Mouse (Mus musculus) kidney, embryonic 15.5 days (tissue): Measurements from ENCODE around the gene Zbp1. TPM values are rescaled to one million over a fixed set of nuclear protein-coding genes. Genes with fewer than 3 reads are reported as not detected.
A peak's percentile ranks its signal among the peaks of the same experiment; 100 is the strongest.

Experiments used
- ATAC-seq: fragments of 200-750 bp; cut with Nextera tagmentation; replicated peaks from 2 replicates; pipeline ENCODE4 v1.8.0; 2017; ENCODE audit warnings: moderate TSS enrichment; ENCODE audit not compliant: low FRiP score
- H3K27ac ChIP-seq: fragments of 300-500 bp; sonication (generic); 2 replicates; pipeline ENCODE4 v1.5.1; 2015; ENCODE audit warnings: mild to moderate bottlenecking, inconsistent platforms
- H3K27me3 ChIP-seq: fragments of 300-500 bp; sonication (generic); 2 replicates; pipeline ENCODE4 v1.6.1; 2015; ENCODE audit warnings: inconsistent platforms
- H3K36me3 ChIP-seq: fragments of 300-500 bp; sonication (generic); 2 replicates; pipeline ENCODE4 v1.6.1; 2015; ENCODE audit warnings: inconsistent platforms
- H3K4me1 ChIP-seq: fragments of 300-500 bp; sonication (generic); 2 replicates; pipeline ENCODE4 v1.6.1; 2015; ENCODE audit warnings: inconsistent platforms
- H3K4me2 ChIP-seq: fragments of 300-500 bp; sonication (generic); 2 replicates; pipeline ENCODE4 v1.6.1; 2015; ENCODE audit warnings: moderate library complexity, mild to moderate bottlenecking, inconsistent platforms
- H3K4me3 ChIP-seq: fragments of 300-500 bp; sonication (generic); replicated peaks from 2 replicates; pipeline ENCODE4 v1.5.1; 2015; ENCODE audit warnings: mild to moderate bottlenecking, inconsistent platforms
- H3K9ac ChIP-seq: fragments of 300-500 bp; sonication (generic); 2 replicates; pipeline ENCODE4 v1.6.1; 2015; ENCODE audit warnings: mild to moderate bottlenecking, inconsistent platforms
- H3K9me3 ChIP-seq: fragments of 300-500 bp; sonication (generic); replicated peaks from 2 replicates; pipeline ENCODE4 v1.6.1; 2016; ENCODE audit warnings: inconsistent platforms
- WGBS: fragments of 180-500 bp; shearing (Covaris S2); methylation state at CpG from one replicate; pipeline ENCODE4 v1.1.7; 2015; ENCODE audit warnings: mixed read lengths; 5-methylcytosine and 5-hydroxymethylcytosine counted together
- polyA plus RNA-seq: library from polyadenylated mRNA; unstranded; fragments of >200 nt; fragmentation: Nextera tagmentation; extraction: Ambion mirVana; gene quantifications from 2 replicates; pipeline ENCODE4 v1.2.1, GENCODE M21; 2015

Zbp1 gene
- 0.40 and 0.64 TPM in 2 replicates for polyA plus RNA-seq

DNA sequence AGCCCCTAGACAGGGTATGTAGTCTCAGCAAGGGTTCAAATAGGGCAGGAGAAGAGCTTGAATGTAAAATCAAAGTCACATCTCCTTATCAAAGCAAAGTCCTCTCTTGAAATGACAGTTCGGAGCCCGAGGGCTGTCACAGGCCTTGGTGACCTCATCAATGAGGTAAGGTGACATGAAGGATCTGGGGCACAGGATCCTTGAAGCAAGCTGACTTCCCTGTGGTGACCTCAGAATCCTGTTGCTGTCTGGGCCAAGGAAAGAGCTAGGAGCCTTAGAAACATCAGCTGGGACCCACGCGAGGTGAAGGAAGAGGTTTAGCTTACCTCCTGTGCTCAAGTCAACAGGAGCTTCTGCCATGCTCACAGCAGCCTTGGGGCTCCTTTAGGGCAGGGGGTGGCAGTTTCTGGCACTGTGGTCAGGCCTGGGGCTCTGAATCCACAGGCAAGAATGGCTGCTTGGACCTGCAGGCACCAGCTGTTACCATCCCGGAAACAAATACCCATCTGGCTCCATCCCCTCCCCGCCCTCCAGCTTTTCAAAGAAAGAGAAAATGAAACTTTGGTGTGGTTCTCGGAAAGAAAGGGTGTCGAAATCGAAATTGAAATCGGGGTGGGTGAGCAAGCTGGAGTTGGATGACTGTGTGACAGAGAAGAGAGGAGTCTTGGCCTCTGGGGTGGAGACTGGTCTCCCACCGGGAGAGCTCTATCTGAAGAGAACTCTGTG, at the start of gene Zbp1:
Gene Zbp1, minus strand, starts transcription at position 508 of the 726 bp plus-strand sequence.
- H3K36me3 ChIP-seq = no peaks in the 10 kb centered on the region
- no peak within 1 kb of the TSS for H3K9ac ChIP-seq
- H3K4me2 ChIP-seq = no peak within 1 kb of the TSS
- H3K9me3 ChIP-seq = no peaks in the 10 kb centered on the region
- no peak within 1 kb of the TSS for H3K4me3 ChIP-seq
- peaks cover 11% of the 10 kb centered on the region for H3K4me1 ChIP-seq
- H3K27me3 ChIP-seq = peaks cover 10% of the 10 kb centered on the region; the same call in 1 of the 2 replicates
- WGBS = 69% methylated on average over 11 of the region's 11 CpGs
- no peak within 1 kb of the TSS for H3K27ac ChIP-seq
- no peak for ATAC-seq

- H3K27me3 ChIP-seq = no peaks in the 10 kb centered on the region; the same call in 1 of the 2 replicates
- 78% methylated on average over 3 of the region's 3 CpGs for WGBS
- H3K4me1 ChIP-seq = peaks cover 75% of the 10 kb centered on the region
- no peaks in the 10 kb centered on the region for H3K36me3 ChIP-seq
- H3K9me3 ChIP-seq = no peaks in the 10 kb centered on the region
- no peak overlapping the region for H3K9ac ChIP-seq
- H3K4me2 ChIP-seq = no peak overlapping the region
- no peak overlapping the region for H3K27ac ChIP-seq
- H3K4me3 ChIP-seq = no peak overlapping the region
- ATAC-seq = no peak
Measured at GRCm38 (mm10) chr2:173267562-173267961, 48.8 kb upstream of the Zbp1 start.

DNA sequence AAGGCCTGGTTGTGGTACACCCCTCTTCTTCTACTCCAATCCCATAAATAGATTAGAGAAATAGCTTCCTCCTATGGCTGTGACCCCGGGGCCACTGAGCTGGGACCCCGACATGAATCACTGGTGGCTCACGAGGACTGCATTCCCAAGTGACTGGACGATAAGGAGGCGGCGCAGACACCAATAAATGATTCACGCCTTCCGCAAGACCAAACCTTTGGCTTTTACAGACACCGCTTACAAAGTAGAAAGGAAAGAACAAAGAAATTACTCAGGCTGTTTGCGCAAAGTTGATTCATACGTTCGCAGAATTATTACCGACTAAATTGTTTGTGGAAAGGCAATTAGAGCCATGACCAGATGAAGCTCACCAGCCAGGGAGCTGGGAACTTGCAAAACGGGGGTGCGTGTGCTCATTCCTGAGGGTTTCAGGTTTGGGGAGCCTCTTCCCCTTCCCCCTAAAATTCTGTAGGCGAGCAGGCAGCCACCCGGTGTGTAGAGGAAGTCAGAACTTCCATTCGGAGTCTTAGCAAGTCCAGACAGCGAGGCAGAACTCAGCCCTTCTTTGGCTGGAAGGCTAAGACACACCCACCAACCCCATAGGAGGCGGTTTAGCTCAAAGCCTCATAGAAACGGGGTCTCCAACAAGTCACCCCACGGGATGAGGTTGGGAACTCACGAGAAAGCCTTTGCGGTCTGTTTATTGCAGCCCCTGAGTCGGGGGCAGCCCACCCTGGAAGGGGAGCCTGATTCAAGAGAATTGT, 47.8 kb upstream of the Zbp1 start:
- no peak overlapping the region for H3K4me3 ChIP-seq
- no peak for ATAC-seq

DNA sequence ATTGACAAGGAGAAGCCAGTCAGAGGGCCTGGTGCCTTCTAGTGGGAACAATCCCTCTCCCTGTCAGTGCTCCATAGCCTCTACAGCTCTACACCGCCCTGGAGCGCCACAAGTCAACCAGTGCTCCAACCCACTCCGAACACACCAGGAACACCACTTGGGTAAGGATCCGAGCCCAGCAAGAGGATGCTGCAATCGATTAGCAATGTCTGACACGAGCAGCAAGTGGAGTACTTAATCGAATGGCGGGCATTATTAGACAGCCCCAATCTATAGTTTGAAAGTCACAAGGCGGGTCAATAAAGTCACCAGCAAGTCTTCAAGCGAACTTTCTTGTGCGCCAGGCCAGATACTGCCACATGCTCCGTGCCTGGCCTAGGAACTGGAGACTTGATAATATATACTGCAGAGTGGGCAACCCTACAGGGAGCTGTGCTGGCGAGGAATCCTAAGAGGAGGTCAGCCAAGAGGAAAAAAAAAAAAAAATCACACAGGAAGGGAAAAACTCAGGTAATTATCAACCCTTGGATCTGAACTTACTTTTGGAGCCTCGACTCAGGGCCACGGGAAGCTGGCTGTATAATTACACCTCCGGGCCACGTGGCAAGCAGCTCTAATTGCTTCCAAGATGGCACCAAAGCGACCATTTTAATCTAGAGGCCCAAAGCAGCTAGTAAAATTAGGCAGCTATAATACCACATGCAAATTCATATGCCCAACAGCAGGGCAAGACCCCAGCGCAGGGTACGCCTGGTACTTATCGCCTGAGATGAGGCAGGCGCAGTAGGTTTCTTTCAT, 46.9 kb upstream of the Zbp1 start:
- Histone ChIP-seq H3K9ac (no peak overlapping the region), H3K4me2 (no peak overlapping the region), H3K27me3 (no peaks in the 10 kb centered on the region; the same call in 1 of the 2 replicates), H3K4me3 (no peak overlapping the region), H3K36me3 (no peaks in the 10 kb centered on the region), H3K4me1 (peaks cover 77% of the 10 kb centered on the region), H3K9me3 (no peaks in the 10 kb centered on the region), H3K27ac (no peak overlapping the region)
- no peak for ATAC-seq
- WGBS = 85% methylated on average over 22 of the region's 22 CpGs

More for the DNA sequence above, 47.8 kb upstream of the Zbp1 start:
- Histone ChIP-seq H3K9ac (no peak overlapping the region), H3K27ac (no peak overlapping the region), H3K27me3 (no peaks in the 10 kb centered on the region; the same call in 1 of the 2 replicates), H3K4me2 (peak overlapping the region; percentile 20; the same call in 1 of the 2 replicates), H3K36me3 (no peaks in the 10 kb centered on the region), H3K9me3 (no peaks in the 10 kb centered on the region), H3K4me1 (peaks cover 75% of the 10 kb centered on the region)
- 60% methylated on average over 25 of the region's 25 CpGs for WGBS

- Histone ChIP-seq H3K9ac (0 out of 2 replicates have a peak overlapping the region, but pooled peaks have one; percentile 5), H3K4me3 (no peak overlapping the region), H3K27me3 (no peaks in the 10 kb centered on the region; the same call in 1 of the 2 replicates), H3K36me3 (no peaks in the 10 kb centered on the region), H3K27ac (peak overlapping the region; percentile 76), H3K4me1 (peaks cover 81% of the 10 kb centered on the region), H3K9me3 (no peaks in the 10 kb centered on the region), H3K4me2 (no peak overlapping the region)
- ATAC-seq = peak; percentile 45
- WGBS = 23% methylated on average over 13 of the region's 13 CpGs
Measured at GRCm38 (mm10) chr2:173264467-173265128, 45.9 kb upstream of the Zbp1 start.

DNA sequence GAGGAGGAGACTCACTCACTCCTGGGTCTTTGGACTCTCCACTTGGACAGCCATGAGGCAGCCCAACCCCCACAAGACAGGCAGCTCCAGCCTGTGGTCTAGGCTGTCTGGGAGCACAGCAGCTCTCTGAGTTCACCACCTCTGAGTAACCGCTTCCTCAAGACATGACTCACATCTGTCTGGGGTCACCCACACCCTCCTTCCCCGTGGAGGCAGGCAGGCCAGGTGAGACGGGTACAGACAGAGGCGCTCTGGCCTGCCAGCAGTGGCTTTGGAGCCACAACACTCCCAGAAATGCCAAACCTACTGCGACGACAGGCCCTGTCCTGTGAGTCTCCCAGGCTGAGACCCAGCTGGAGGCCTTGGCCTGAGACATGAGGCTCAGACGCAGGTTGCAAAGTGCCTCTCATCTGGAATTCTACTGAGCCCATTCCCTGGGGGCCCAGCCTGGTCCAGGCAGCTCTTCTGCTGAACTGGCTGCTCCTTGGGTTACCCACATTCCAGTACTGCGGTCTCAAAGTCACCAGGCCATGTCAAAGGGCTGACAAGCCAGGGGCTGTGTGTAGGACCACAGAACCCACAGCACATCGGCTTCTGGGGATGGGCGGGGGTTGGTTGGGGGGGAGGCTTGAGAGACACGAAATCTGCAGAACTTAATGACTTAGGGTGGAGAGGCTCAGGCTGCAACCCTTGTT, 45.1 kb upstream of the Zbp1 start:
- 0 out of 2 replicates have a peak overlapping the region, but pooled peaks have one; percentile 8 for H3K4me2 ChIP-seq
- no peaks in the 10 kb centered on the region for H3K27me3 ChIP-seq
- peaks cover 82% of the 10 kb centered on the region for H3K4me1 ChIP-seq
- ATAC-seq = peak; percentile 42
- no peak overlapping the region for H3K4me3 ChIP-seq
- H3K9me3 ChIP-seq = no peaks in the 10 kb centered on the region
- 41% methylated on average over 11 of the region's 11 CpGs for WGBS
- H3K9ac ChIP-seq = 0 out of 2 replicates have a peak overlapping the region, but pooled peaks have one; percentile 5
- H3K27ac ChIP-seq = peak overlapping the region; percentile 76
- H3K36me3 ChIP-seq = no peaks in the 10 kb centered on the region

GRCm38 (mm10) chr2:173261497-173261896, 42.8 kb upstream of the Zbp1 start:
- peaks cover 92% of the 10 kb centered on the region for H3K4me1 ChIP-seq
- H3K27ac ChIP-seq = no peak overlapping the region; the same call in 1 of the 2 replicates
- no peak for ATAC-seq
- WGBS = 57% methylated on average over 10 of the region's 10 CpGs
- H3K4me3 ChIP-seq = no peak overlapping the region
- no peaks in the 10 kb centered on the region for H3K27me3 ChIP-seq
- no peak overlapping the region for H3K4me2 ChIP-seq
- no peaks in the 10 kb centered on the region for H3K36me3 ChIP-seq
- no peak overlapping the region for H3K9ac ChIP-seq
- H3K9me3 ChIP-seq = no peaks in the 10 kb centered on the region

GRCm38 (mm10) chr2:173258459-173259091, 39.9 kb upstream of the Zbp1 start:
- H3K9ac ChIP-seq = no peak overlapping the region
- no peaks in the 10 kb centered on the region for H3K9me3 ChIP-seq
- no peak overlapping the region for H3K27ac ChIP-seq
- H3K27me3 ChIP-seq = no peaks in the 10 kb centered on the region
- peaks cover 92% of the 10 kb centered on the region for H3K4me1 ChIP-seq
- no peak overlapping the region for H3K4me2 ChIP-seq
- WGBS = 39% methylated on average over 9 of the region's 9 CpGs
- H3K36me3 ChIP-seq = no peaks in the 10 kb centered on the region
- no peak for ATAC-seq
- H3K4me3 ChIP-seq = no peak overlapping the region

DNA sequence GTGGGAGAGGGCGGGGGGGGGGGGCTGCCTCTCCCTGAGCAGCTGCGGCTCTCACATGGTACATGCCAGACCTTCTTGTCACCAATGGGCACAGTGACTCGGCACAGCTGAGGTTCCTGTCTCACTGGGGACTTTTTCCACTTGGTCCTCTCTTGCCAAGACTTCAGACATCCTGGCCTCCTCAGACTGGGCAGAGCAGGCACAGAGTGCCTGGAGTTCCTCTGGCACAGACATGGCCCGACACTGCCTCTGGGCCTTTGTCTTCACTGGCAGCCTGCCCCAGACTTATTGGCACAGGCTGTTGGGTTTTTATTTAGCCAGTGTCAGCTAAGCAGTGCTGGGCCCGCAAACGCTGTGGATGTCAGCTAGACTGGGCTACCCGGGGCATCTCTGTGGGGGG, 38.9 kb upstream of the Zbp1 start:
- Histone ChIP-seq H3K27me3 (no peaks in the 10 kb centered on the region), H3K9me3 (no peaks in the 10 kb centered on the region), H3K4me1 (peaks cover 91% of the 10 kb centered on the region), H3K27ac (no peak overlapping the region), H3K4me2 (no peak overlapping the region), H3K9ac (no peak overlapping the region), H3K36me3 (no peaks in the 10 kb centered on the region), H3K4me3 (no peak overlapping the region)
- ATAC-seq = no peak
- WGBS = 69% methylated on average over 7 of the region's 7 CpGs

GRCm38 (mm10) chr2:173256552-173256949, 37.8 kb upstream of the Zbp1 start:
- no peak overlapping the region for H3K4me2 ChIP-seq

More at GRCm38 (mm10) chr2:173256552-173256949, 37.8 kb upstream of the Zbp1 start:
- Histone ChIP-seq H3K27ac (peak overlapping the region; percentile 54; the same call in 1 of the 2 replicates), H3K27me3 (no peaks in the 10 kb centered on the region), H3K36me3 (no peaks in the 10 kb centered on the region), H3K9me3 (no peaks in the 10 kb centered on the region), H3K4me1 (peaks cover 90% of the 10 kb centered on the region), H3K4me3 (no peak overlapping the region), H3K9ac (no peak overlapping the region)
- no peak for ATAC-seq
- WGBS = 63% methylated on average over 4 of the region's 4 CpGs
